Mouse (Mus musculus) lung, postnatal 0 days (tissue): ENCODE results near the gene Hist1h2bk. TPM values are rescaled to one million over a fixed set of nuclear protein-coding genes. Genes with fewer than 3 reads are reported as not detected.
A peak's percentile ranks its signal among the peaks of the same experiment; 100 is the strongest.

Experiments used
- ATAC-seq: fragments of 200-750 bp; cut with Nextera tagmentation; 2 replicates; pipeline ENCODE4 v1.8.0; 2017; ENCODE audit warnings: moderate library complexity
- DNase-seq: peaks from one replicate; pipeline ENCODE4 v3.0.0-alpha.2; 2016; ENCODE audit warnings: low spot score
- H3K27ac ChIP-seq: fragments of 300-500 bp; sonication (generic); 2 replicates; pipeline ENCODE4 v1.5.1; 2014; ENCODE audit warnings: antibody characterized with exemption, mild to moderate bottlenecking, low read length, mixed read lengths
- H3K27me3 ChIP-seq: fragments of 300-500 bp; sonication (generic); replicated peaks from 2 replicates; pipeline ENCODE4 v1.6.1; 2014; ENCODE audit warnings: low read length, mixed read lengths; ENCODE audit not compliant: insufficient read depth
- H3K36me3 ChIP-seq: fragments of 300-500 bp; sonication (generic); 2 replicates; pipeline ENCODE4 v1.6.1; 2014; ENCODE audit warnings: low read length, mixed read lengths; ENCODE audit not compliant: insufficient read depth
- H3K4me1 ChIP-seq: fragments of 300-500 bp; sonication (generic); 2 replicates; pipeline ENCODE4 v1.6.1; 2014; ENCODE audit warnings: antibody characterized with exemption, low read depth, low read length, mixed read lengths; ENCODE audit not compliant: insufficient read depth
- H3K4me2 ChIP-seq: fragments of 300-500 bp; sonication (generic); replicated peaks from 2 replicates; pipeline ENCODE4 v1.6.1; 2014; ENCODE audit warnings: low read depth, mild to moderate bottlenecking, low read length, moderate library complexity, mixed read lengths
- H3K4me3 ChIP-seq: fragments of 300-500 bp; sonication (generic); 2 replicates; pipeline ENCODE4 v1.5.1; 2014; ENCODE audit warnings: low read depth, low read length
- H3K9ac ChIP-seq: fragments of 300-500 bp; sonication (generic); replicated peaks from 2 replicates; pipeline ENCODE4 v1.6.1; 2014; ENCODE audit warnings: low read depth, mild to moderate bottlenecking
- H3K9me3 ChIP-seq: fragments of 300-500 bp; sonication (generic); 2 replicates; pipeline ENCODE4 v1.6.1; 2016; ENCODE audit warnings: low read length, mixed read lengths
- CTCF ChIP-seq: IDR thresholded peaks from 2 replicates; pipeline ENCODE4 v1.5.1; 2016; ENCODE audit warnings: antibody characterized with exemption, mild to moderate bottlenecking
- EP300 ChIP-seq: IDR thresholded peaks from 2 replicates; pipeline ENCODE4 v1.6.1; 2016; ENCODE audit warnings: antibody characterized with exemption, mild to moderate bottlenecking, control low read depth
- WGBS: fragments of 180-500 bp; shearing (Covaris S2); extraction: QIAGEN DNeasy Blood & Tissue Kit; methylation state at CpG from one replicate; pipeline ENCODE4 v1.1.7; 2014; 5-methylcytosine and 5-hydroxymethylcytosine counted together
- polyA plus RNA-seq: library from polyadenylated mRNA; unstranded; fragments of >200 nt; fragmentation: Nextera tagmentation; extraction: Ambion mirVana; gene quantifications from 2 replicates; pipeline ENCODE4 v1.2.1, GENCODE M21; 2015

Hist1h2bk gene
- polyA plus RNA-seq, 1 experiment from 2014 or later = 0.45 TPM

DNA sequence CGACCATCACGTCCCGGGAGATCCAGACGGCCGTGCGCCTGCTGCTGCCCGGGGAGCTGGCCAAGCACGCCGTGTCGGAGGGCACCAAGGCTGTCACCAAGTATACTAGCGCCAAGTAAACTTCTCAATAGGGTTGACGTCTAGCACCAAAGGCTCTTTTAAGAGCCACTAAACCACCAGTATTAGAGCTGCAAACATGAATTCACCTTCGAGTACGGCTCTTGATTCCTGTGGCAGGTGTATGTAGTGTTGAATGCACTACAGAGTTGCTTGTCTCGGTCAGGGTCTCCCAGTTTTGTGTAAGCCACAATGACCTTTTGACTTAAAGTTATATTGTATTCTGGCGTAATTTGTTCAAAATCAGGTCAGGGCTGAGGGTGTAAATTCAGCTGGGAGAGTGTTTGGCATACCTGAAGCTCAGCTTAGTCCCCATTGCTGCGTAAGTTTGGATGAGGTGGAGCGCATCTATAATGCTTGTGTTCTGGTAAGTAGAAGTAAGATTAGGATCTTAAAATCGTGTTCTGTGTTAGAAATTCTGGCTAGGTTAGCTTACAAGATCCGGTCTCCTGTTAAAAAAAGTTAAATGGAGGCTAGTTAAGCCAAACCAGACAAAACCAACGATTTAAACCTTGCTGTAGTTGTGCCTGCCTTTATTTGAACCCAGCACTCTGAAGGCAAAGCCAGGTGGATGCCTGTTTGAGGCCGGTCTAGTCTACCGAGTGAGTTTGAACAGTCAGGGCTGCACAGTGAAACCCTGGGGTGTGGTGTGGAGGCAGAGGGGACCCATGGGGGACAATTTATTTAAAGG, 683 bp downstream of the Hist1h2bk start:
- Histone ChIP-seq H3K27me3 (no peaks in the 10 kb centered on the region), H3K4me2 (peak overlapping the region; percentile 53), H3K9me3 (no peaks in the 10 kb centered on the region), H3K27ac (no peak overlapping the region), H3K4me3 (peak overlapping the region; percentile 15), H3K36me3 (no peaks in the 10 kb centered on the region), H3K4me1 (peaks cover 8% of the 10 kb centered on the region; the same call in 1 of the 2 replicates), H3K9ac (no peak overlapping the region)
- TF ChIP-seq CTCF (no peak), EP300 (no peak)
- 3% methylated on average over 17 of the region's 23 CpGs for WGBS
- ATAC-seq (peak; percentile 12; the same call in 1 of the 2 replicates), DNase-seq (no peak)

GRCm38 (mm10) chr13:22036986-22037385, 1.3 kb downstream of the Hist1h2bk start:
- Histone ChIP-seq H3K27me3 (no peaks in the 10 kb centered on the region), H3K36me3 (no peaks in the 10 kb centered on the region), H3K9me3 (no peaks in the 10 kb centered on the region), H3K4me2 (no peak overlapping the region), H3K27ac (no peak overlapping the region), H3K4me1 (peaks cover 8% of the 10 kb centered on the region; the same call in 1 of the 2 replicates), H3K9ac (no peak overlapping the region), H3K4me3 (no peak overlapping the region)
- ATAC-seq (no peak), DNase-seq (no peak)
- TF ChIP-seq CTCF = no peak
- no peak for TF ChIP-seq EP300
- 55% methylated on average over 3 of the region's 3 CpGs for WGBS

DNA sequence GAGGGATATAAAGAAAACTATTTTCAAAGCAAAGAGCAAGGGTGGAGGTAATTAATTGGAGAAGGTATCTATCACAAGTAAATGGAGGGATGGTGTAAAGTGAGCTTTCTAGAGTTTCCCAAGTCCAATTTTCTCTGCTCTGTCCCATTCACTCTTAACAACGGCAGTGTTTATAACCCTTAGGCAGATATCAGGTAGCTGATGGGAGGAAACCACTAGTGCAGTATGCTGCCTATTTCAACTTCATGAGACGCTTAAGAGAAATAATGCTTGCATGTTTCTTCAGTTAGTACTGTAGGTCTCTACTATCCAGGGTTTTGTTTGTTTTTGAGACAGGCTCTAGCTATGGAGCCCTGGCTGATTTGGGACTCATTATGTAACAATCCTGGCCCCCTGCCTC, 1.7 kb downstream of the Hist1h2bk start:
- Histone ChIP-seq H3K27me3 (no peaks in the 10 kb centered on the region), H3K4me2 (no peak overlapping the region), H3K27ac (no peak overlapping the region), H3K36me3 (no peaks in the 10 kb centered on the region), H3K4me3 (no peak overlapping the region), H3K9me3 (no peaks in the 10 kb centered on the region), H3K9ac (no peak overlapping the region), H3K4me1 (peaks cover 8% of the 10 kb centered on the region; the same call in 1 of the 2 replicates)
- no peak for DNase-seq
- no peak for ATAC-seq
- 62% methylated on average over 2 of the region's 2 CpGs for WGBS
- TF ChIP-seq CTCF (no peak), EP300 (no peak)

GRCm38 (mm10) chr13:22039364-22039763, 3.7 kb downstream of the Hist1h2bk start:
- Histone ChIP-seq H3K36me3 (no peaks in the 10 kb centered on the region), H3K27me3 (no peaks in the 10 kb centered on the region), H3K4me3 (no peak overlapping the region), H3K9me3 (no peaks in the 10 kb centered on the region), H3K27ac (no peak overlapping the region), H3K4me2 (no peak overlapping the region), H3K9ac (no peak overlapping the region), H3K4me1 (peaks cover 8% of the 10 kb centered on the region; the same call in 1 of the 2 replicates)
- no peak for ATAC-seq
- no peak for DNase-seq
- TF ChIP-seq CTCF (no peak), EP300 (no peak)
- WGBS = 61% methylated on average over 5 of the region's 5 CpGs

DNA sequence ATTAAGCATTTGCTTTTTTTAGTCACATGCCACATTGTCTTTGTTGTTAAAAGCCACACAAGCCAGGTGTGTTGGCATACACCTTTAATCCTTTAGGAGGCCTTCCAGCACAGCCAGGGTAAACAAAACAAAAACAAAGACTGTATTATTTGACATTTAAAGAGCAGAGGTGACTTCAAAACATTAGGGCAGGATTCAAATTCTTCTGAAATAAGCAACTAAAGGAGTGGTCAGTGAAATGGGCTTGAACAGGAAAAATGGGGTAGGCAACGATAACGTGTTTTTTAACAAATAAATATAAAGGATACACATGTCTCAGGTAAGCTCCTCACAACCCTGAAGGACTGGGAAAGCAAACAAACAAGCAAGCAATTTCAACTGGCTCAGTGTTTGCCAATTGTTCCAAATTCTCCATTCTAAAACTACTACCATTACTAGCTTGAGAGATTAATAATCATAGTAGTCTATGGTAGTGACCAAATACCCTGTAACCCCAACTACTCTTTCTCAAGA, 4.3 kb downstream of the Hist1h2bk start:
- no peak overlapping the region for H3K27ac ChIP-seq
- 0% methylated on average over 2 of the region's 2 CpGs for WGBS
- DNase-seq (no peak), ATAC-seq (no peak)
- no peaks in the 10 kb centered on the region for H3K27me3 ChIP-seq
- H3K4me1 ChIP-seq = peaks cover 8% of the 10 kb centered on the region; the same call in 1 of the 2 replicates
- H3K4me3 ChIP-seq = no peak overlapping the region; the same call in 1 of the 2 replicates
- TF ChIP-seq EP300 (no peak), CTCF (no peak)
- H3K4me2 ChIP-seq = peak overlapping the region; percentile 56; the same call in 1 of the 2 replicates
- no peak overlapping the region for H3K9ac ChIP-seq
- no peaks in the 10 kb centered on the region for H3K9me3 ChIP-seq
- H3K36me3 ChIP-seq = no peaks in the 10 kb centered on the region

GRCm38 (mm10) chr13:22040464-22041141, 4.9 kb downstream of the Hist1h2bk start:
- peak; percentile 39 for DNase-seq
- TF ChIP-seq EP300 (no peak), CTCF (no peak)

More at GRCm38 (mm10) chr13:22040464-22041141, 4.9 kb downstream of the Hist1h2bk start:
- Histone ChIP-seq H3K9me3 (no peaks in the 10 kb centered on the region), H3K9ac (peak overlapping the region; percentile 16; the same call in 1 of the 2 replicates), H3K36me3 (no peaks in the 10 kb centered on the region), H3K27me3 (no peaks in the 10 kb centered on the region), H3K4me1 (peaks cover 8% of the 10 kb centered on the region; the same call in 1 of the 2 replicates), H3K4me2 (peak overlapping the region; percentile 56), H3K4me3 (peak overlapping the region; percentile 26; the same call in 1 of the 2 replicates), H3K27ac (peak overlapping the region; percentile 47; the same call in 1 of the 2 replicates)
- 2% methylated on average over 20 of the region's 24 CpGs for WGBS
- ATAC-seq = no peak; the same call in 1 of the 2 replicates
